Mouse (Mus musculus) R1 (cell line): ENCODE results near the gene Armc3.
"Not testable (repeated sequence)": the region's sequence is repeated elsewhere in the genome, so short reads cannot be mapped to it uniquely, and the experiment has no call there.

Experiments used
- DNase-seq: peaks from one replicate; pipeline ENCODE4 v3.0.0-alpha.2; 2018; ENCODE audit warnings: low read depth, low spot score

Armc3 gene

GRCm38 (mm10) chr2:19270709-19271120 is 71.6 kb downstream of the Armc3 start:
- no peak for DNase-seq

GRCm38 (mm10) chr2:19274583-19274982 is 75.5 kb downstream of the Armc3 start:
- no peak for DNase-seq

GRCm38 (mm10) chr2:19275602-19276539 is 76.8 kb downstream of the Armc3 start:
- DNase-seq, result peak; percentile 72

GRCm38 (mm10) chr2:19280331-19280730 is 81.2 kb downstream of the Armc3 start:
- DNase-seq, result no peak

- peak; percentile 71 for DNase-seq
These were observed 93.3 kb downstream of the Armc3 start for GRCm38 (mm10) chr2:19292366-19292765.

GRCm38 (mm10) chr2:19300345-19301089 is 101.4 kb downstream of the Armc3 start:
- no peak for DNase-seq

DNA sequence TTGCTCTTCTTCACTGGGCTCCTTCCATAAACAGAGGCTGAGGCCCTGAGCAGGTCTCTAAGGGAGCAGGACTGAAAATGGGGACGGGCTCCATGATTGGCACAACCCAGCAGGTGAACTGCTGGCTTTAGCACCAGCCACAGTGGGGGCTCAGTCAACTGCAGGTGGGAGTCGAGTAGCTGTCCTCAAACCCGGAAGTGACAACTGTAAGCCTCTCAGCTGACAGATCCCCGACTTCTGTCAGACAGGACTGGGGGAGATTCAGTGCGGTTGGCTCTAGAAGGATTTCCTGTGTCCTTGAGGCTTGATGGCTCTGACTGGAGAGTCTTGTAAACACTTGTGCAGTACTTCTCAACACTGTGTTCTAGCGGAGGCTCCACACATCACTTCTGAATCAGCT is 102.1 kb downstream of the Armc3 start:
- peak; percentile 70 for DNase-seq

- DNase-seq, result not testable (repeated sequence)
These were observed 104.0 kb downstream of the Armc3 start for GRCm38 (mm10) chr2:19303087-19303486.

DNA sequence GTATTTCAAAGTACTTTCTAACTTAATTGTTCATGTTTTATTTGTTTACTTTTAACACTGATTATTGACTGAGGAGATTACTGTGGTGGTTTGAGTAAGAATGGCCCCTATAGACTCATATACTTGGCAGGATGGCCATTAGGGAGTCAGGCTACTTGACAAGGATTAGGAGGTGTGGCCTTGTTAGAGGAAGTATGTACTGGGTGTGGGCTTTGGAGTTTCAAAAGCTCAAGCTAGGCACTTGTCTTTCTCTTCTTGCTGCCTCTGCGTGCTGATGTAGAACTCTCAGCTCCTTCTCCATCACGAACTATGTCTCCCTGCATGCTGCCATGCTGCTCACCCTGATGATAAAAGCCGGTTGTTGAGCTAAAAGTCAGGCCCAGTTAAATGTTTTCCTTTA is 111.4 kb downstream of the Armc3 start:
- DNase-seq, result no peak

- DNase-seq, result peak; percentile 59
These were observed 117.0 kb downstream of the Armc3 start for GRCm38 (mm10) chr2:19316056-19316455.

GRCm38 (mm10) chr2:19316691-19317090 is 117.6 kb downstream of the Armc3 start:
- DNase-seq, result no peak

DNA sequence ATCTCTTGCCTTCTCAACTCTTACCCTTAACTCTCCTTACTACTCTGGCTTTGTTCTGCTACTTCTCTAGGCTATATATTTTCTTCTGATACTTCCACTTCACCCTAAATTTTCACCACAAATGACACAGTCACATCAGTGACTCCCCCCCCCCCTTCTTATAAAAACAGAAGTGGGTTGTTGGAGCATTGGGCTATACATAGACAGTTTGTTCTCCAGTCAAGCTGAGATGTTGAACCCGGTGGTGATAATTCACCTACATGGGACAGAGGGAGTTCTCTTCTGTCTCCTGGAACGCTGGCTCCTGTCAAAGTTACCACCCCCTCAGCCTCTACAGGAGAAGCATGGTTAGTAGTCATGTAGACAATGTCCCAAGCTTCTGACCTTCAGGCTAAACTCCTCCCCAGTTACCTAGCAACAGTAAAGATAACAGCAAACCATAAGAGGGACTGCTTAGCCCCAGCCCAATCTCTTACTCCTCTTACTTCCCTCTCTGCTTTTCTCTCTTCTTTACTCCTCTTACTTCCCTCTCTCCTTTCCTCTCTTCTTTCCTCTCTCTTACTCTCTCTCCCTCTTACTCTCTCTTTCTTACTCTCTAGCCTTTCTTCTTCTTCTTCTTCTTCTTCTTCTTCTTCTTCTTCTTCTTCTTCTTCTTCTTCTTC is 118.2 kb downstream of the Armc3 start:
- DNase-seq, result peak; percentile 6

DNA sequence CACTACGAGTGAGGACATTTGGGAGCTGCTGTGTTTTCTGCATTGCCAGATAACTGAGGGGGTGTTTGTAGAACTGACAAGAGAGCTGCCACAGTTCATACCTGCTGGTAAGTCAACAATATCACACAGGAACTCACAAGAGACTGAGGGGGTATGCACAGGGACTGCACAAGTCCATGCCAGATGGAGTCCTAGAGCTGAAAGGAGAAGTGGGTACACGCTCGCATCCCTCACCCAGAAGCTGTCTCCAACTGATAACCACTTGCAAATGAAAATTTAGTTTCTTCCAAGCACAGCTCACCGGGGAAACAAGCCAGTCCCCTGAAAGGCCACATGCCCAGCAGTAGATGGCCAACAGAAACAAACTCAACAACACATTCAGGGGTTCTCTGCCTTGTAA is 119.4 kb downstream of the Armc3 start:
- DNase-seq, result no peak

DNA sequence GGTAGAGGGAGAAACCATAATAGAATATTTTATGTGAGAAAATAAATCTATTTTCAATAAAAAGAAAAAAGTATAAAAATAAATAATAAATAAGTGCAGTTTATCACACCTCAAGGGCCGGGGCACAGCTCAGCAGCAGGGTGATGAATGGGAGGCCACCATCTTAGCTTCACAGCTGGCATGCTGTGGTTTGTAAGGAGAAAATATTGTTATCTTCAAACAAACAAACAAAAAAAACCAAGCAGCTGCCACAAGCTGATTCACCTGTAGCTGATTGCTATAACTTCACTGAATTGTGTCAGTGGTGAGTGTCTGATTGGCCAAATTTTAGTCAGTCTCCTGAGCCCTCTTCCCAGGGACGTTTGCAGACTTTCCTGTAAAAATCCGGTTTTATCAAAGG is 120.2 kb downstream of the Armc3 start:
- no peak for DNase-seq

DNA sequence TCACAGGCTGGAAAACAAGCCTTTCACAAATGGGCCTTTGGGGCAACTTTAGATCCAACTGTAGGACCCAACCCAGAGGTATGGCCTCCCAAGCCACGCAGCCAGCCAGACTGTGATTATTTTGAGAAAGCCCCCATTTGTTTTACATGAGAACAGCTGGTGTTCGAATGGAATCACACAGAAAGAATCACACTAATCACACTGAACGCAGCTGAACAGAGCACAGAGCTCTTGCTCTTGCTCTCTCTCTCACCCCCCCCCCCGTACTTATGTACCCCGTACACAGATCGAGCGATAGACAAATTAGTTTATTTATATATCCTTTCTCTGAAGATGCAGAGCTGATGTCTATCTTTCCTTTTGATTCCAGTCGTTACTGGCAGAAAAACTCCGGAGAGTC is 123.3 kb downstream of the Armc3 start:
- DNase-seq, result no peak

GRCm38 (mm10) chr2:19326376-19326775 is 127.3 kb downstream of the Armc3 start:
- no peak for DNase-seq

- no peak for DNase-seq
These were observed 128.7 kb downstream of the Armc3 start for GRCm38 (mm10) chr2:19327811-19328210.

GRCm38 (mm10) chr2:19343901-19344635 is 145.0 kb downstream of the Armc3 start:
- DNase-seq, result no peak

DNA sequence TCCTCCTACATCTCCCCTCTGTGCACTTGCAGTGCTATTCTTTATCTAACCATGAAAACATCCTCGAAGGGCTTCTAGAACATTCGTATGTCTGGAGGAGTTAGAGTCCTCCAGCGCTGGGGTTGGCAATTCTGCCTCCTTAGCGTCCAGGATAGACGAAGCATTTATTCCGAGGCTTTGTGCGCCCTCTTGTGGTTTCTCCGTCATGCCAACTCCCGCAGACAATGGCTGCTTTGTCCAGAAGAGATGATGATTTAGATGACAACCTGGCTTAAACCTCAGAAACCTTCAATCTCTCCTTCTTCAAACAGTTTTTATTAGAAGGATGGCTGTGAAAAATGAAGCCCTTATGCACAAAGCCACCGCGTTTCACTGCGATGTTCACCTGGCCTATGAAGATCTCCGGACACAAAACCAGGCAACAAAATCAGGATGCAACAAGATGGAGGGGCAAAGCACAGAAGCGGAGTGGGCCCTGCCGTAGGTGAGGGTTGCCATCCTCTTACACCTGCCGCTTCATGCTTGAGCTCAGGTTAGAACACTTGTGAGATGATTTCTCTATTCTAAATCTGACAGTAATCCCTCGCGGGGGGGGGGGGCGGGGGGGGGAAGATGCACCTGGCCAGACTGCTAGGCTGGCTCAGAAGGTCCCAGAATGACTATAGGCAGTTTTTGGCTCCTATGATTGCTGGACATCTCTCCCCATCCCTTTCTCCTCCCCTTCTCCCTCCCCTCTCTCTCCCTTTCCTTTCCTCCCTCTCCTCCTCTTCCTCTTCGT is 145.7 kb downstream of the Armc3 start:
- peak; percentile 85 for DNase-seq

DNA sequence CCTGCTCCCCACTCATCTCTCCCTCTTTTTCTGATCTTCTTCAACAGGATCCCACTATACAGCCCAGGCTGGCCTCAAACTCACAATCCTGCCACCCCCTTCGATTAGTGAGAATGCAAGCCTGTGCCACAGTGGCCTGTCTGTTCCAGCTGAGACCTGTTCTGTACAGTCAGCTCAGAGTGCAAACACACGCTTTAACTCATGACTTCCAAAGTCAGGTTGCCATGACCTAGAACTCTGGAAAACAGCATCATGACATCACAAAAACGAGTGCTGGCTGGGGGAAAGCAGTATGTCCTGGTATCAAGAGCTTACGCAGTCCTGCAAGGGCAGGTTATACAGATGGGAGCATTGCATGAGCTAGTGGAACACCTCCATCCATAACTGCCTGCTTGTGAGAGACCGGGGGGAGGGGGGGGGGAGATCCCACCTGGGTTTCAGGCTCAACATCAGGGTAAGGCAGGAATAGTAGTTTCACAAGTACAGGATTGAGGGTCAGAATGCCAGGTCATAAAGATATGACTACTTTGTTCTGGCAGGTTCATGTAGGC is 146.4 kb downstream of the Armc3 start:
- no peak for DNase-seq
